Mouse (Mus musculus): Measurements from ENCODE around the gene Akap1.

Gene Akap1

DNA sequence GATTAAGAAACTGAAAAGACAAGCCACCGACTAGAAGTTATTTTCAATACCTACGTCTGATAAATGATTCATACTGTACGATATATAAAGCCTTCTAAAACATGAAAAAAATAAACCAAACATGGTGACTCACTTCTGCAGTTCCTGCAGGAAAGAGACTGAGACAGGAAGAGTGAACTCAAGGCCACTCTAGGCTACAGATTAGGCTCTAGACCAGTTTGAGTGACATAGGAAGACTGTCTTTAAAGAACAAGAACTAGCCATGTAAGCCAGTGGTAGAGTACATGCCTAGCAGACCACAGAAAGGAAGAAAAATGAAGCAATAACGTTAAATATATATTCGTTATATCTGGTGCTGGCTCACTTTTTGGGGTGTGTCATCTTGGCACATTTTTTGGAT lies 81.9 kb downstream of the Akap1 start:
- DNase-seq (ENCODE audit: low spot score in 2 of 2) = no peak
